Comparison of ENCODE assay signal across 9 mouse cellular contexts in genomic region chr10:103141532-103141931, GRCm38 (mm10).
DNase-seq lines count a peak whose midpoint lies in the region; ATAC-seq and TF ChIP-seq lines count a peak whose summit lies in the region.
"Had no signal": no experiment of that assay in that cellular context is flagged by ENCODE, and none has a peak within 500 bp of the region (broad histone marks: within the 10 kb centered on the region; RNA-seq: fewer than 3 reads in every experiment).

No protein-coding gene starts in this region.

- ATAC-seq in lung, postnatal 0 days: no peak
- ATAC-seq in forebrain, postnatal 0 days: no peak

- no peak for TF ChIP-seq EP300 in lung, postnatal 0 days (IDR thresholded peaks at IDR 0.05)

- H3K36me3 ChIP-seq in lung, postnatal 0 days (ENCODE audit: insufficient read depth, low read length): no peaks in the 10 kb centered on the region
- no peaks in the 10 kb centered on the region for H3K36me3 ChIP-seq in forebrain, postnatal 0 days (ENCODE audit: insufficient read depth)

- H3K9ac ChIP-seq in lung, postnatal 0 days (replicated peaks; ENCODE audit: low read depth): no peak overlapping the region
- H3K9ac ChIP-seq in forebrain, postnatal 0 days: no peak overlapping the region

- no peaks in the 10 kb centered on the region for H3K9me3 ChIP-seq in lung, postnatal 0 days (ENCODE audit: low read length)
- no peaks in the 10 kb centered on the region for H3K9me3 ChIP-seq in forebrain, postnatal 0 days (ENCODE audit: low read length)
- H3K9me3 ChIP-seq: megakaryocyte, embryonic 14.5 days had no signal

- TF ChIP-seq CTCF in lung, postnatal 0 days (IDR thresholded peaks at IDR 0.05): peak; percentile 18; the same call in 1 of the 2 replicates
- TF ChIP-seq CTCF in forebrain, postnatal 0 days (IDR thresholded peaks at IDR 0.05; ENCODE audit: low read depth): peak; percentile 54

- no peak overlapping the region for H3K4me3 ChIP-seq in lung, postnatal 0 days (ENCODE audit: low read depth, low read length)
- H3K4me3 ChIP-seq in forebrain, postnatal 0 days (ENCODE audit: low read depth, low read length): no peak overlapping the region
- H3K4me3 ChIP-seq: megakaryocyte, embryonic 14.5 days had no signal

- WGBS in lung, postnatal 0 days: 29% methylated on average over 6 of the region's 6 CpGs
- 51% methylated on average over 6 of the region's 6 CpGs for WGBS in forebrain, postnatal 0 days

- no peak for DNase-seq in lung, postnatal 0 days (ENCODE audit: low spot score)
- no peak for DNase-seq in lung, postnatal 14 days
- peak; percentile 4 for DNase-seq in brain, embryonic 18.5 days (ENCODE audit: low read depth, low spot score)
- peak; percentile 49 for DNase-seq in forebrain, postnatal 0 days
- peak; percentile 0 for DNase-seq in retina, postnatal 7 days (ENCODE audit: low read depth, low spot score)
- DNase-seq in ovary, postnatal 36 days (ENCODE audit: low spot score): no peak
- DNase-seq in thymus, postnatal 0 days (ENCODE audit: low spot score): no peak
- DNase-seq: adrenal gland, adult 8-10 months had no signal

- no peak overlapping the region for H3K27ac ChIP-seq in lung, postnatal 0 days (ENCODE audit: low read length)
- H3K27ac ChIP-seq in forebrain, postnatal 0 days (ENCODE audit: low read depth, low read length): no peak overlapping the region

- no peaks in the 10 kb centered on the region for H3K4me1 ChIP-seq in lung, postnatal 0 days (ENCODE audit: insufficient read depth, low read depth, low read length)
- H3K4me1 ChIP-seq in forebrain, postnatal 0 days (ENCODE audit: insufficient read depth): no peaks in the 10 kb centered on the region
- H3K4me1 ChIP-seq: megakaryocyte, embryonic 14.5 days had no signal

- no peaks in the 10 kb centered on the region for H3K27me3 ChIP-seq in lung, postnatal 0 days (replicated peaks; ENCODE audit: insufficient read depth, low read length)
- no peaks in the 10 kb centered on the region for H3K27me3 ChIP-seq in forebrain, postnatal 0 days (ENCODE audit: insufficient read depth, low read length)
- H3K27me3 ChIP-seq: megakaryocyte, embryonic 14.5 days had no signal

- H3K4me2 ChIP-seq in lung, postnatal 0 days (replicated peaks; ENCODE audit: low read depth, low read length): no peak overlapping the region
- no peak overlapping the region for H3K4me2 ChIP-seq in forebrain, postnatal 0 days (ENCODE audit: low read depth)

Comparison
In these comparisons a context has a peak if more than half of its experiments do, and no peak if none do; other contexts are left out.
1. DNase-seq: peak in brain, embryonic 18.5 days (single experiment), forebrain, postnatal 0 days (single experiment) and retina, postnatal 7 days (single experiment); none in lung, postnatal 0 days (single experiment), lung, postnatal 14 days (single experiment), ovary, postnatal 36 days (single experiment) and thymus, postnatal 0 days (single experiment).